Mouse (Mus musculus) lung, postnatal 0 days (tissue): ENCODE measurements around the gene Slc12a9. TPM values are rescaled to one million over a fixed set of nuclear protein-coding genes. Genes with fewer than 3 reads are reported as not detected.

Experiments used
- ATAC-seq: fragments of 200-750 bp; cut with Nextera tagmentation; 2 replicates; pipeline ENCODE4 v1.8.0; 2017; ENCODE audit warnings: moderate library complexity
- DNase-seq: peaks from one replicate; pipeline ENCODE4 v3.0.0-alpha.2; 2016; ENCODE audit warnings: low spot score
- H3K27ac ChIP-seq: fragments of 300-500 bp; sonication (generic); 2 replicates; pipeline ENCODE4 v1.5.1; 2014; ENCODE audit warnings: antibody characterized with exemption, mild to moderate bottlenecking, low read length, mixed read lengths
- H3K27me3 ChIP-seq: fragments of 300-500 bp; sonication (generic); replicated peaks from 2 replicates; pipeline ENCODE4 v1.6.1; 2014; ENCODE audit warnings: low read length, mixed read lengths; ENCODE audit not compliant: insufficient read depth
- H3K36me3 ChIP-seq: fragments of 300-500 bp; sonication (generic); 2 replicates; pipeline ENCODE4 v1.6.1; 2014; ENCODE audit warnings: low read length, mixed read lengths; ENCODE audit not compliant: insufficient read depth
- H3K4me1 ChIP-seq: fragments of 300-500 bp; sonication (generic); 2 replicates; pipeline ENCODE4 v1.6.1; 2014; ENCODE audit warnings: antibody characterized with exemption, low read depth, low read length, mixed read lengths; ENCODE audit not compliant: insufficient read depth
- H3K4me2 ChIP-seq: fragments of 300-500 bp; sonication (generic); replicated peaks from 2 replicates; pipeline ENCODE4 v1.6.1; 2014; ENCODE audit warnings: low read depth, mild to moderate bottlenecking, low read length, moderate library complexity, mixed read lengths
- H3K4me3 ChIP-seq: fragments of 300-500 bp; sonication (generic); 2 replicates; pipeline ENCODE4 v1.5.1; 2014; ENCODE audit warnings: low read depth, low read length
- H3K9ac ChIP-seq: fragments of 300-500 bp; sonication (generic); replicated peaks from 2 replicates; pipeline ENCODE4 v1.6.1; 2014; ENCODE audit warnings: low read depth, mild to moderate bottlenecking
- H3K9me3 ChIP-seq: fragments of 300-500 bp; sonication (generic); 2 replicates; pipeline ENCODE4 v1.6.1; 2016; ENCODE audit warnings: low read length, mixed read lengths
- CTCF ChIP-seq: IDR thresholded peaks from 2 replicates; pipeline ENCODE4 v1.5.1; 2016; ENCODE audit warnings: antibody characterized with exemption, mild to moderate bottlenecking
- EP300 ChIP-seq: IDR thresholded peaks from 2 replicates; pipeline ENCODE4 v1.6.1; 2016; ENCODE audit warnings: antibody characterized with exemption, mild to moderate bottlenecking, control low read depth
- WGBS: fragments of 180-500 bp; shearing (Covaris S2); extraction: QIAGEN DNeasy Blood & Tissue Kit; methylation state at CpG from one replicate; pipeline ENCODE4 v1.1.7; 2014; 5-methylcytosine and 5-hydroxymethylcytosine counted together
- polyA plus RNA-seq: library from polyadenylated mRNA; unstranded; fragments of >200 nt; fragmentation: Nextera tagmentation; extraction: Ambion mirVana; gene quantifications from 2 replicates; pipeline ENCODE4 v1.2.1, GENCODE M21; 2015

The Slc12a9 gene
- polyA plus RNA-seq, 1 experiment from 2014 or later: 8.2 TPM

DNA sequence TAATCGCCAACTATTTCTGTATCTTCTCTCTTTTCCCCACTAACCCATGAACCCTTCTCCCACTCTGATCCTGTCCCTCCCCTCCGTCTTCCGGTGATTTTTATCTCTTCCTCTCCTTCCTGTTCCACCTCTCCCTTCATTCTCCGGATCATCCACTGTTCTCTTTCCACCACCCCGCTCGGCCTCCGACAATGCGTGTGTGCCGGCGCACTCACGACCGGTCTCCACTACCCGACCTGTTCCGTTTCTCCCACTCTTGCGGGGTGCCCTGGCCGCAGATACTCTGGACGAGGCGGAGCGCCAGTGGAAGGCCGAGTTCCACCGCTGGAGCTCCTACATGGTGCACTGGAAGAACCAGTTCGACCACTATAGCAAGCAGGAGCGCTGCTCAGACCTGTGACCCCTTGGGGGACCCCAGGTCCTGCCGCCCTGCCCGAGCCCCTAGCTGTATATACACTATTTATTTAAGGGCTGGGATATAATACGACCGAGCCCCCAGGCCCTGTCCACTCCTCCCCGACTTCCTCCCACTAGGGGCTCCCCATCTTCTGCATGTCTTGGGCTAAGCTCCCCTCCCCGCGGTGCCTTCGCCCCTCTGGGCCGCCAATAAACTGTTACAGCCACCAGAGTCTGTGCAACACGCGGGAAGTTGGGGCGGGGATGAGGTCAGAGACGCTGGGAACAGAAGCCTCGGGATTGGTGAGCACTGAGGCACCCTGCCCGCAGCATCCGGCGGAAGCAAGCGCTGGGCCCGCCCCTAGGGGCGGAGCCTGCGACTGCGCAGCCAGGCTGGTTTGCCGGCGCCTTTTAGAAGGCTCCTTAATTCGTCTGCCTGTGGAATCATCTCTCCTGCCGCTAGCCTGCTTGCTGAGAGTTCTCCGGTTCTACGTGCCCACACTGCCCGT lies 39.3 kb downstream of the Slc12a9 start, which contains the start of gene Ufsp1:
Ufsp1 (plus strand) TSS at position 791 of the 905 bp plus-strand sequence.
- WGBS: 3% methylated on average over 52 of the region's 52 CpGs
- Histone ChIP-seq H3K36me3 (peaks cover 30% of the 10 kb centered on the region), H3K9ac (peak within 1 kb of the TSS; percentile 62), H3K4me3 (peak within 1 kb of the TSS; percentile 45), H3K9me3 (no peaks in the 10 kb centered on the region), H3K4me2 (peak within 1 kb of the TSS; percentile 97), H3K27ac (peak within 1 kb of the TSS; percentile 89), H3K27me3 (peaks cover 6% of the 10 kb centered on the region; the same call in 1 of the 2 replicates), H3K4me1 (peaks cover 7% of the 10 kb centered on the region)
- peak; percentile 97 for ATAC-seq
- peak; percentile 37; the same call in 1 of the 2 replicates for TF ChIP-seq CTCF
- no peak for TF ChIP-seq EP300
- peak; percentile 98 for DNase-seq

DNA sequence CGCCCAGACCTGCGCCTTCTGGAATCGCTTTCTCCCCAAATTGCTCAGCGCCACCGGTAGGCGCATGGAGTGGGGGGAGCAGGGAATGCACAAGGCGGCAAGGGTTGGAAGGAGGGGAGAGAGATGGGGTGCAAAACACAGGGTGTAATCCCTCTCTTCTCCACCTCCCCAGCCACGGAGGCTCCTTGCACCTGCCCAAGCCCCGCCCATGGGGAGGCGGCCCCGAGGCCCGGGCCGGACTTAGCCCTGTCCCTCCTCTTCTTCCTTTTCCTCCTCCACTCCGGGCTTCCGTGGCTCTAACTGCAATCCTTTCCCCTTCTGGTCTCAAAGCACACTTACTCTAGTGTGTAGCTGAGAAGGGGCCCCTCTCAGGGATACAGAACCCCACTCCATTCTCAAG lies 40.1 kb downstream of the Slc12a9 start:
- Histone ChIP-seq H3K9me3 (no peaks in the 10 kb centered on the region), H3K4me2 (peak overlapping the region; percentile 97), H3K9ac (peak overlapping the region; percentile 58), H3K4me3 (peak overlapping the region; percentile 45), H3K27me3 (peaks cover 11% of the 10 kb centered on the region; the same call in 1 of the 2 replicates), H3K4me1 (peaks cover 11% of the 10 kb centered on the region), H3K36me3 (peaks cover 22% of the 10 kb centered on the region), H3K27ac (peak overlapping the region; percentile 89)
- WGBS: under 1% methylated on average over 14 of the region's 15 CpGs
- ATAC-seq (peak; percentile 53), DNase-seq (peak; percentile 84)
- TF ChIP-seq CTCF (peak; percentile 23), EP300 (no peak)

DNA sequence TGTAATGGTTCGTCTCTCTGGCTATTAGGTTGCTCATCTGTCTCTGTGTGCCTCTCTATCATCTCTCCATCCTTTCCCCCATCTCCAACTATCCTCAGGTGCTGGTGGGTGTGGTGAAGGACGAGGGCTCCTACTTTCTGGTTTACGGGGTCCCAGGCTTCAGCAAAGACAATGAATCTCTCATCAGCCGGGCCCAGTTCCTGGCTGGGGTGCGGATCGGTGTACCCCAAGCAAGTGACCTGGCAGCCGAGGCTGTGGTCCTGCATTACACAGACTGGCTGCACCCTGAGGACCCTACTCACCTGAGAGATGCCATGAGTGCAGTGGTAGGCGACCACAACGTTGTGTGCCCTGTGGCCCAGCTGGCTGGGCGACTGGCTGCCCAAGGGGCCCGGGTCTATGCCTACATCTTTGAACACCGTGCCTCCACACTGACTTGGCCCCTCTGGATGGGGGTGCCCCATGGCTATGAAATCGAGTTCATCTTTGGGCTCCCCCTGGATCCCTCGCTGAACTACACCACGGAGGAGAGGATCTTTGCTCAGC lies 41.9 kb downstream of the Slc12a9 start:
- Histone ChIP-seq H3K4me1 (peaks cover 16% of the 10 kb centered on the region), H3K4me3 (no peak overlapping the region), H3K9me3 (no peaks in the 10 kb centered on the region), H3K36me3 (peaks cover 6% of the 10 kb centered on the region; the same call in 1 of the 2 replicates), H3K27me3 (peaks cover 16% of the 10 kb centered on the region), H3K27ac (no peak overlapping the region), H3K9ac (no peak overlapping the region), H3K4me2 (no peak overlapping the region)
- DNase-seq: no peak
- no peak for TF ChIP-seq CTCF
- no peak for TF ChIP-seq EP300
- 73% methylated on average over 15 of the region's 15 CpGs for WGBS
- ATAC-seq: no peak

GRCm38 (mm10) chr5:137290677-137291076 lies 42.7 kb downstream of the Slc12a9 start:
- DNase-seq: peak; percentile 57
- no peak overlapping the region for H3K4me2 ChIP-seq

DNA sequence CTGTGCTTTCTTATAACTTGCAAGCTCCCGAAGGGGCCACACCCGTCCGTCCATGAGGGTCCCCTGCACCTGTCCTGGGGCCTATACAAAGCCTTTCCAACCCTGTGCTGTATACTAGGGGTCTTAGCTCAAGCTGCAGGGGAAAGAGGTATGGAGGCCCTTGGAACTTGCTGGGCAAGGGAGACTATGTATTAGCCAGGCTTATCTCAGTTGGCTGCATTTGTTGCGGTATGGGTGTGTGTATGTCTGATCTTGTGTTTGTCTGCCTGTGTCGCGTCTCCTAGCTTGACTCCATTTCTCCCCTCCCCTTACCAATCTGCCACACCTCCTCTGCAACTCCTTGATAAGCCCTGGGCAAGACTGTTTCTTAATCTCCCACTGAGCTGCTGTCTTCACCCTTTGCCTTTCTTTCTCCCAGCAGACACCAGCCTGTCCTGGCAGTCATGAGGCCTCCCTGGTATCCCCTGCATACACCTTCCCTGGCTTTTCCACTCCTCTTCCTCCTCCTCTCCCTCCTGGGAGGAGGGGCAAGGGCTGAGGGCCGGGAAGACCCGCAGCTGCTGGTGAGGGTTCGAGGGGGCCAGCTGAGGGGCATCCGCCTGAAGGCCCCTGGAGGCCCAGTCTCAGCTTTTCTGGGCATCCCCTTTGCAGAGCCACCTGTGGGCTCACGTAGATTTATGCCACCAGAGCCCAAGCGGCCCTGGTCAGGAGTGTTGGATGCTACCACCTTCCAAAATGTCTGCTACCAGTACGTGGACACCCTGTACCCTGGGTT lies 43.6 kb downstream of the Slc12a9 start:
- Histone ChIP-seq H3K36me3 (no peaks in the 10 kb centered on the region), H3K4me2 (no peak overlapping the region), H3K9me3 (no peaks in the 10 kb centered on the region), H3K9ac (no peak overlapping the region), H3K4me3 (no peak overlapping the region), H3K27ac (no peak overlapping the region), H3K27me3 (peaks cover 16% of the 10 kb centered on the region), H3K4me1 (peaks cover 13% of the 10 kb centered on the region)
- DNase-seq: no peak
- no peak for TF ChIP-seq CTCF
- TF ChIP-seq EP300: no peak
- 52% methylated on average over 13 of the region's 13 CpGs for WGBS
- ATAC-seq: no peak

More at GRCm38 (mm10) chr5:137290677-137291076, 42.7 kb downstream of the Slc12a9 start:
- no peak overlapping the region for H3K4me3 ChIP-seq
- no peak overlapping the region for H3K27ac ChIP-seq
- H3K36me3 ChIP-seq: no peaks in the 10 kb centered on the region
- peaks cover 16% of the 10 kb centered on the region for H3K4me1 ChIP-seq
- no peak overlapping the region for H3K9ac ChIP-seq
- WGBS: 20% methylated on average over 15 of the region's 15 CpGs
- no peaks in the 10 kb centered on the region for H3K9me3 ChIP-seq
- TF ChIP-seq EP300 (no peak), CTCF (peak; percentile 90)
- ATAC-seq: 0 out of 2 replicates have a peak, but pooled peaks have one; percentile 7
- H3K27me3 ChIP-seq: peaks cover 16% of the 10 kb centered on the region
